Mouse (Mus musculus): ENCODE measurements around the gene Tpsb2. TPM values are rescaled to one million over a fixed set of nuclear protein-coding genes. Genes with fewer than 3 reads are reported as not detected.

Tpsb2 gene
- polyA plus RNA-seq (2014; fragmentation: Illumina TruSeq; extraction: RNeasy Lipid Tissue Mini Kit (QIAGEN cat#74804)): not detected

GRCm38 (mm10) chr17:25366005-25366404, at the start of gene Tpsb2:
Gene Tpsb2, plus strand, starts transcription at chr17:25366305.

GRCm38 (mm10) chr17:25318354-25318753, 47.8 kb upstream of the Tpsb2 start, which contains the start of gene Prss29:
Gene Prss29, plus strand, starts transcription at chr17:25318654.

GRCm38 (mm10) chr17:25345462-25345861, 20.6 kb upstream of the Tpsb2 start, which contains the start of gene Tpsab1:
Gene Tpsab1, minus strand, starts transcription at chr17:25345562.

GRCm38 (mm10) chr17:25368973-25369372, 2.9 kb downstream of the Tpsb2 start, which contains the start of gene Tpsg1:
Gene Tpsg1, plus strand, starts transcription at chr17:25369273.

Other genes with a start within 250 kb of the Tpsb2 start
- gene Ptx4, start 245.5 kb upstream of the Tpsb2 start, polyA plus RNA-seq (2014; fragmentation: Illumina TruSeq; extraction: RNeasy Lipid Tissue Mini Kit (QIAGEN cat#74804)): not detected
- gene Clcn7, start 232.9 kb upstream of the Tpsb2 start, polyA plus RNA-seq (2014; fragmentation: Illumina TruSeq; extraction: RNeasy Lipid Tissue Mini Kit (QIAGEN cat#74804)): 3.7 TPM
- gene Ccdc154, start 203.8 kb upstream of the Tpsb2 start, polyA plus RNA-seq (2014; fragmentation: Illumina TruSeq; extraction: RNeasy Lipid Tissue Mini Kit (QIAGEN cat#74804)): not detected
- not detected for gene Gm38655, start 190.8 kb upstream of the Tpsb2 start, polyA plus RNA-seq (2014; fragmentation: Illumina TruSeq; extraction: RNeasy Lipid Tissue Mini Kit (QIAGEN cat#74804))
- 19.2 TPM for gene BC003965, start 181.8 kb upstream of the Tpsb2 start, polyA plus RNA-seq (2014; fragmentation: Illumina TruSeq; extraction: RNeasy Lipid Tissue Mini Kit (QIAGEN cat#74804))
- 22.2 TPM for gene Unkl, start 177.9 kb upstream of the Tpsb2 start, polyA plus RNA-seq (2014; fragmentation: Illumina TruSeq; extraction: RNeasy Lipid Tissue Mini Kit (QIAGEN cat#74804))
- 8.4 TPM for gene Gnptg, start 126.2 kb upstream of the Tpsb2 start, polyA plus RNA-seq (2014; fragmentation: Illumina TruSeq; extraction: RNeasy Lipid Tissue Mini Kit (QIAGEN cat#74804))
- gene Tsr3, start 126.1 kb upstream of the Tpsb2 start, polyA plus RNA-seq (2014; fragmentation: Illumina TruSeq; extraction: RNeasy Lipid Tissue Mini Kit (QIAGEN cat#74804)): 4.8 TPM
- gene Baiap3, start 109.9 kb upstream of the Tpsb2 start, polyA plus RNA-seq (2014; fragmentation: Illumina TruSeq; extraction: RNeasy Lipid Tissue Mini Kit (QIAGEN cat#74804)): not detected
- gene Ube2i, start 91.7 kb upstream of the Tpsb2 start, polyA plus RNA-seq (2014; fragmentation: Illumina TruSeq; extraction: RNeasy Lipid Tissue Mini Kit (QIAGEN cat#74804)): 305 TPM
- not detected for gene Prss34, start 67.9 kb upstream of the Tpsb2 start, polyA plus RNA-seq (2014; fragmentation: Illumina TruSeq; extraction: RNeasy Lipid Tissue Mini Kit (QIAGEN cat#74804))
- gene Prss28, start 57.7 kb upstream of the Tpsb2 start, polyA plus RNA-seq (2014; fragmentation: Illumina TruSeq; extraction: RNeasy Lipid Tissue Mini Kit (QIAGEN cat#74804)): not detected
- gene Prss29, start 47.7 kb upstream of the Tpsb2 start, polyA plus RNA-seq (2014; fragmentation: Illumina TruSeq; extraction: RNeasy Lipid Tissue Mini Kit (QIAGEN cat#74804)): not detected
- not detected for gene Tpsab1, start 20.7 kb upstream of the Tpsb2 start, polyA plus RNA-seq (2014; fragmentation: Illumina TruSeq; extraction: RNeasy Lipid Tissue Mini Kit (QIAGEN cat#74804))
- not detected for gene Tpsg1, start 3.0 kb downstream of the Tpsb2 start, polyA plus RNA-seq (2014; fragmentation: Illumina TruSeq; extraction: RNeasy Lipid Tissue Mini Kit (QIAGEN cat#74804))
- gene Cacna1h, start 67.5 kb downstream of the Tpsb2 start, polyA plus RNA-seq (2014; fragmentation: Illumina TruSeq; extraction: RNeasy Lipid Tissue Mini Kit (QIAGEN cat#74804)): 0.66 TPM
- gene Tekt4, start 88.3 kb downstream of the Tpsb2 start, polyA plus RNA-seq (2014; fragmentation: Illumina TruSeq; extraction: RNeasy Lipid Tissue Mini Kit (QIAGEN cat#74804)): not detected
- not detected for gene Sstr5, start 131.0 kb downstream of the Tpsb2 start, polyA plus RNA-seq (2014; fragmentation: Illumina TruSeq; extraction: RNeasy Lipid Tissue Mini Kit (QIAGEN cat#74804))
- gene Sox8, start 204.4 kb downstream of the Tpsb2 start, polyA plus RNA-seq (2014; fragmentation: Illumina TruSeq; extraction: RNeasy Lipid Tissue Mini Kit (QIAGEN cat#74804)): 1.3 TPM
- 0.43 TPM for gene Lmf1, start 212.8 kb downstream of the Tpsb2 start, polyA plus RNA-seq (2014; fragmentation: Illumina TruSeq; extraction: RNeasy Lipid Tissue Mini Kit (QIAGEN cat#74804))

Data from ovary, adult 10 weeks (tissue).